In genomic region chr4:59224889-59225288, GRCm38 (mm10) we compare ENCODE assay signal across 16 mouse cellular contexts. TPM values are rescaled to one million over a fixed set of nuclear protein-coding genes. Genes with fewer than 3 reads are reported as not detected.
DNase-seq lines count a peak whose midpoint lies in the region; ATAC-seq lines count a peak whose summit lies in the region.
"Had no signal": no experiment of that assay in that cellular context is flagged by ENCODE, and none has a peak within 500 bp of the region (broad histone marks: within the 10 kb centered on the region; RNA-seq: fewer than 3 reads in every experiment).

No protein-coding gene starts in this region.

- no peak for ATAC-seq in heart, embryonic 11.5 days (replicated peaks; ENCODE audit: insufficient number of reproducible peaks, low FRiP score, low TSS enrichment)
- ATAC-seq in common myeloid progenitor, adult 5-6 weeks (replicated peaks; ENCODE audit: low read depth, poor library complexity, severe bottlenecking): peak; percentile 41

- WGBS in heart, embryonic 11.5 days (ENCODE audit: insufficient replicate concordance): 93% methylated on average over 4 of the region's 4 CpGs
- WGBS in hindbrain, embryonic 10.5 days: 92% methylated on average over 4 of the region's 4 CpGs

- intact Hi-C loops in heart, postnatal 36 days (cut with DNase I): no loop called here

- no peaks in the 10 kb centered on the region for H3K4me1 ChIP-seq in heart, embryonic 11.5 days (ENCODE audit: control insufficient read depth, insufficient read depth, low read length)
- H3K4me1 ChIP-seq in hindbrain, embryonic 10.5 days (replicated peaks): no peaks in the 10 kb centered on the region
- H3K4me1 ChIP-seq: hindbrain, embryonic 13.5 days; stomach, embryonic 15.5 days had no signal

- H3K9ac ChIP-seq in heart, embryonic 11.5 days (ENCODE audit: low read depth, low read length): no peak overlapping the region
- H3K9ac ChIP-seq: hindbrain, embryonic 13.5 days; liver, embryonic 14.5 days; stomach, embryonic 15.5 days had no signal

- no peak overlapping the region for H3K4me2 ChIP-seq in heart, embryonic 11.5 days
- H3K4me2 ChIP-seq: hindbrain, embryonic 13.5 days; stomach, embryonic 15.5 days had no signal

- H3K27me3 ChIP-seq in heart, embryonic 11.5 days (ENCODE audit: control insufficient read depth, insufficient read depth, low read length): no peaks in the 10 kb centered on the region
- H3K27me3 ChIP-seq in hindbrain, embryonic 10.5 days (ENCODE audit: insufficient read depth, poor library complexity, severe bottlenecking): no peaks in the 10 kb centered on the region
- H3K27me3 ChIP-seq: hindbrain, embryonic 13.5 days; stomach, embryonic 15.5 days had no signal

- no peak overlapping the region for H3K27ac ChIP-seq in heart, embryonic 11.5 days (ENCODE audit: low read depth, low read length)
- H3K27ac ChIP-seq in hindbrain, embryonic 10.5 days: no peak overlapping the region
- H3K27ac ChIP-seq: hindbrain, embryonic 13.5 days; layer of hippocampus, adult 2 months; liver, embryonic 14.5 days; stomach, embryonic 15.5 days had no signal

- H3K4me3 ChIP-seq in heart, embryonic 11.5 days (ENCODE audit: low read depth, low read length): no peak overlapping the region
- H3K4me3 ChIP-seq in hindbrain, embryonic 10.5 days: no peak overlapping the region
- H3K4me3 ChIP-seq: hindbrain, embryonic 13.5 days; layer of hippocampus, adult 2 months; stomach, embryonic 15.5 days had no signal

- peak; percentile 58 to 59 for DNase-seq in heart, adult 18-20 months
- peak; percentile 71 for DNase-seq in A20 (ENCODE audit: low read depth, low spot score)
- peak; percentile 49 to 56 for DNase-seq in heart, postnatal 36 days
- no peak for DNase-seq in adrenal gland, postnatal 14 days
- DNase-seq in hindbrain, embryonic 10.5 days (ENCODE audit: low spot score): no peak
- DNase-seq in right cerebral cortex, adult 2 months (ENCODE audit: low spot score in 2 of 2): no peak
- DNase-seq: adrenal gland, postnatal 36 days; cerebellum, adult 18-20 months; kidney, adult 9 months; thymus, postnatal 4 days had no signal

- 0 out of 2 replicates have a peak, but pooled peaks cover 2% of the 10 kb centered on the region for H3K36me3 ChIP-seq in heart, embryonic 11.5 days (ENCODE audit: control insufficient read depth, insufficient read depth, low read length)
- peaks cover 45% of the 10 kb centered on the region for H3K36me3 ChIP-seq in hindbrain, embryonic 10.5 days

- H3K9me3 ChIP-seq in heart, embryonic 11.5 days (replicated peaks; ENCODE audit: control insufficient read depth, low read length): no peaks in the 10 kb centered on the region
- H3K9me3 ChIP-seq in hindbrain, embryonic 10.5 days: no peaks in the 10 kb centered on the region
- H3K9me3 ChIP-seq: hindbrain, embryonic 13.5 days; stomach, embryonic 15.5 days had no signal

RNA-seq across cellular contexts. Expression of gene Ugcg, which starts 35.8 kb away (rescaled TPM):
- total RNA-seq in heart, adult 18-20 months (2021): 10 to 100 TPM; 11.7 to 14.6 TPM
- 10.7 and 14.8 TPM in 2 replicates for polyA plus RNA-seq in heart, embryonic 11.5 days (2014; fragmentation: Nextera tagmentation; extraction: Ambion mirVana)
- total RNA-seq in common myeloid progenitor, adult 5-6 weeks (2017): 107 and 108 TPM in 2 replicates
- total RNA-seq in heart, postnatal 36 days (2021): 10 to 100 TPM; 15.4 to 16.2 TPM
- total RNA-seq in adrenal gland, postnatal 14 days (2021): 36.9 and 46.0 TPM in 2 replicates
- 9.0 and 10.0 TPM in 2 replicates for polyA plus RNA-seq in hindbrain, embryonic 10.5 days (2016; fragmentation: Nextera tagmentation; extraction: Ambion mirVana)

Comparison
In these comparisons a context has a peak if more than half of its experiments do, and no peak if none do; other contexts are left out.
1. DNase-seq: peak in heart, adult 18-20 months (2 of 2), A20 (single experiment) and heart, postnatal 36 days (2 of 2); none in adrenal gland, postnatal 14 days (single experiment), hindbrain, embryonic 10.5 days (single experiment) and right cerebral cortex, adult 2 months (0 of 2).